ENCODE assay signal across 22 mouse cellular contexts in genomic region chr9:101982378-101982777, GRCm38 (mm10).
DNase-seq lines count a peak whose midpoint lies in the region; ATAC-seq and TF ChIP-seq lines count a peak whose summit lies in the region.
"Had no signal": no experiment of that assay in that cellular context is flagged by ENCODE, and none has a peak within 500 bp of the region (broad histone marks: within the 10 kb centered on the region; RNA-seq: fewer than 3 reads in every experiment).

No protein-coding gene starts in this region.

- no peak for TF ChIP-seq CTCF in lung, embryonic 14.5 days (IDR thresholded peaks at IDR 0.05; ENCODE audit: low read depth)
- TF ChIP-seq CTCF in lung, postnatal 0 days (IDR thresholded peaks at IDR 0.05), result no peak

- no peak for TF ChIP-seq EP300 in lung, postnatal 0 days (IDR thresholded peaks at IDR 0.05)

- no peaks in the 10 kb centered on the region for H3K36me3 ChIP-seq in lung, embryonic 14.5 days (ENCODE audit: insufficient read depth)
- H3K36me3 ChIP-seq in lung, postnatal 0 days (ENCODE audit: insufficient read depth, low read length), result no peaks in the 10 kb centered on the region
- H3K36me3 ChIP-seq in neural tube, embryonic 15.5 days, result no peaks in the 10 kb centered on the region
- H3K36me3 ChIP-seq: embryonic facial prominence, embryonic 12.5 days; embryonic facial prominence, embryonic 15.5 days had no signal

- H3K4me2 ChIP-seq in lung, embryonic 14.5 days, result no peak overlapping the region
- no peak overlapping the region for H3K4me2 ChIP-seq in lung, postnatal 0 days (replicated peaks; ENCODE audit: low read depth, low read length)
- H3K4me2 ChIP-seq in neural tube, embryonic 15.5 days, result no peak overlapping the region
- H3K4me2 ChIP-seq: embryonic facial prominence, embryonic 12.5 days; embryonic facial prominence, embryonic 15.5 days; heart, embryonic 11.5 days; hindbrain, embryonic 14.5 days had no signal

- H3K9ac ChIP-seq in lung, embryonic 14.5 days, result no peak overlapping the region
- H3K9ac ChIP-seq in lung, postnatal 0 days (replicated peaks; ENCODE audit: low read depth), result no peak overlapping the region
- no peak overlapping the region for H3K9ac ChIP-seq in neural tube, embryonic 15.5 days (replicated peaks)
- H3K9ac ChIP-seq: embryonic facial prominence, embryonic 12.5 days; embryonic facial prominence, embryonic 15.5 days; forebrain, postnatal 0 days; hindbrain, embryonic 14.5 days had no signal

- ATAC-seq in lung, embryonic 14.5 days (ENCODE audit: insufficient read depth), result peak; percentile 82
- 0 out of 2 replicates have a peak, but pooled peaks have one; percentile 19 for ATAC-seq in lung, postnatal 0 days
- peak; percentile 55; the same call in 1 of the 2 replicates for ATAC-seq in neural tube, embryonic 15.5 days (ENCODE audit: low FRiP score)
- ATAC-seq: CD4-positive, CD25-positive, alpha-beta regulatory T cell, adult 4 months; forebrain, embryonic 14.5 days; forebrain, postnatal 0 days had no signal

- H3K27me3 ChIP-seq in lung, embryonic 14.5 days (ENCODE audit: insufficient read depth, low read length), result no peaks in the 10 kb centered on the region
- no peaks in the 10 kb centered on the region for H3K27me3 ChIP-seq in lung, postnatal 0 days (replicated peaks; ENCODE audit: insufficient read depth, low read length)
- H3K27me3 ChIP-seq in neural tube, embryonic 15.5 days (replicated peaks), result no peaks in the 10 kb centered on the region
- H3K27me3 ChIP-seq: embryonic facial prominence, embryonic 12.5 days; embryonic facial prominence, embryonic 15.5 days had no signal

- no peaks in the 10 kb centered on the region for H3K4me1 ChIP-seq in lung, embryonic 14.5 days (ENCODE audit: insufficient read depth)
- no peaks in the 10 kb centered on the region for H3K4me1 ChIP-seq in lung, postnatal 0 days (ENCODE audit: insufficient read depth, low read depth, low read length)
- peaks cover 9% of the 10 kb centered on the region for H3K4me1 ChIP-seq in neural tube, embryonic 15.5 days
- H3K4me1 ChIP-seq: embryonic facial prominence, embryonic 12.5 days; embryonic facial prominence, embryonic 15.5 days had no signal

- no peak overlapping the region for H3K27ac ChIP-seq in lung, embryonic 14.5 days (ENCODE audit: low read depth)
- no peak overlapping the region for H3K27ac ChIP-seq in lung, postnatal 0 days (ENCODE audit: low read length)
- no peak overlapping the region for H3K27ac ChIP-seq in neural tube, embryonic 15.5 days (replicated peaks)
- H3K27ac ChIP-seq: embryonic facial prominence, embryonic 12.5 days; embryonic facial prominence, embryonic 15.5 days; gastrocnemius, adult 2 months; hindbrain, embryonic 14.5 days had no signal

- peak; percentile 64 for DNase-seq in lung, embryonic 14.5 days
- DNase-seq in lung, postnatal 10 days, result no peak
- no peak for DNase-seq in lung, postnatal 0 days (ENCODE audit: low spot score)
- no peak for DNase-seq in lung, postnatal 25 days (ENCODE audit: low spot score)
- no peak for DNase-seq in thymus, postnatal 36 days
- DNase-seq: adrenal gland, adult 2 months; adrenal gland, postnatal 14 days; cerebellum, adult 11 months; cerebellum, adult 2 months; cerebellum, adult 9-11 months; cerebellum, postnatal 25 days; forebrain, postnatal 0 days; gastrocnemius, adult 2 months; gastrocnemius, postnatal 14 days; heart, adult 11 months had no signal

- 41% methylated on average over 7 of the region's 7 CpGs for WGBS in lung, embryonic 14.5 days
- 57% methylated on average over 7 of the region's 7 CpGs for WGBS in lung, postnatal 0 days
- 31% methylated on average over 7 of the region's 7 CpGs for WGBS in neural tube, embryonic 15.5 days

- H3K4me3 ChIP-seq in lung, embryonic 14.5 days (ENCODE audit: low read depth, low read length), result no peak overlapping the region
- H3K4me3 ChIP-seq in lung, postnatal 0 days (ENCODE audit: low read depth, low read length), result no peak overlapping the region
- H3K4me3 ChIP-seq in neural tube, embryonic 15.5 days (replicated peaks), result no peak overlapping the region
- H3K4me3 ChIP-seq: embryonic facial prominence, embryonic 12.5 days; embryonic facial prominence, embryonic 15.5 days; gastrocnemius, adult 2 months had no signal

- H3K9me3 ChIP-seq in lung, embryonic 14.5 days (ENCODE audit: low read depth, low read length), result no peaks in the 10 kb centered on the region
- H3K9me3 ChIP-seq in lung, postnatal 0 days (ENCODE audit: low read length), result no peaks in the 10 kb centered on the region
- no peaks in the 10 kb centered on the region for H3K9me3 ChIP-seq in neural tube, embryonic 15.5 days (replicated peaks)
- H3K9me3 ChIP-seq: embryonic facial prominence, embryonic 12.5 days; embryonic facial prominence, embryonic 15.5 days had no signal

Comparison
In these comparisons a context has a peak if more than half of its experiments do, and no peak if none do; other contexts are left out.
1. ATAC-seq: peak in every context shown above with its lines; median percentile 82 in lung, embryonic 14.5 days; 55 in neural tube, embryonic 15.5 days; 19 in lung, postnatal 0 days.